Mouse (Mus musculus) embryonic facial prominence, embryonic 14.5 days (tissue): ENCODE data around the gene Bcas2. TPM values are rescaled to one million over a fixed set of nuclear protein-coding genes. Genes with fewer than 3 reads are reported as not detected.

ENCODE experiments used
- polyA plus RNA-seq: library from polyadenylated mRNA; unstranded; fragments of >200 nt; fragmentation: Nextera tagmentation; extraction: Ambion mirVana; gene quantifications from 2 replicates; pipeline ENCODE4 v1.2.1, GENCODE M21; 2014

Gene Bcas2
- polyA plus RNA-seq, 1 experiment from 2014 or later, result 143 TPM

Other genes with a start within 250 kb of the Bcas2 start
- not detected in 2 replicates for gene Sycp1, start 235.6 kb upstream of the Bcas2 start, polyA plus RNA-seq
- gene Nr1h5, start 207.5 kb upstream of the Bcas2 start, polyA plus RNA-seq, result 0.06 TPM in 1 of 2 replicates, not detected in the other
- gene Sike1, start 175.9 kb upstream of the Bcas2 start, polyA plus RNA-seq, result 59.4 and 61.8 TPM in 2 replicates
- gene Csde1, start 151.2 kb upstream of the Bcas2 start, polyA plus RNA-seq, result 335 and 377 TPM in 2 replicates
- gene Nras, start 113.4 kb upstream of the Bcas2 start, polyA plus RNA-seq, result 94.2 and 103 TPM in 2 replicates
- 14.4 and 23.9 TPM in 2 replicates for gene Ampd1, start 97.6 kb upstream of the Bcas2 start, polyA plus RNA-seq
- 7.6 and 8.5 TPM in 2 replicates for gene Dennd2c, start 69.1 kb upstream of the Bcas2 start, polyA plus RNA-seq
- 16.1 and 17.3 TPM in 2 replicates for gene Trim33, start 107.6 kb downstream of the Bcas2 start, polyA plus RNA-seq